ENCODE assay signal across 22 mouse cellular contexts in the genomic region with DNA sequence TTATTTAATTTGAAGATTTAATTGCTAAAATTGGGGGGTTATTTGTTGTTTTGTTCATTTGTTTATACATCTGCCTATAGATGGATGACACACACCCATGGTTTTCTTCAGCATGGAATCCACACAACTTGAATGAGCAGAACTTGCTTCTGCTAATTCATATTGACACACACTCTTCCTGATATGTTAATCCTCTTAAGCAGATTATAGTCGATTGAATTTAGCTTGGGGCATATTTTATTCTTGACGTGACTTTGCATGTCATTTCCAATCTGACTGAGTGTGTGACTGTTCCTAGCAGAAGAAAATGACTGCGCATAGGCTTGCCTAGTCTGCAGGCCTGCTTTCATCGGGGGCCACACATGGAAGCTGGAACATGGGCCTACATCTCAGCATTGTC.
"Had no signal": no experiment of that assay in that cellular context is flagged by ENCODE, and none has a peak within 500 bp of the region (broad histone marks: within the 10 kb centered on the region; RNA-seq: fewer than 3 reads in every experiment).

No protein-coding gene starts in this region.

- DNase-seq: kidney, adult 2 months; kidney, postnatal 25 days; layer of hippocampus, adult 9-11 months; liver; lung, adult 18-20 months; lung, postnatal 10 days; lung, postnatal 4 days; right cerebral cortex, postnatal 25 days; spleen, adult 18-20 months; thymus, adult 18-20 months; thymus, postnatal 36 days had no signal

- H3K4me1 ChIP-seq: limb, embryonic 10.5 days; limb, embryonic 13.5 days; liver, embryonic 12.5 days; liver, embryonic 15.5 days; lung, embryonic 15.5 days; neural tube, embryonic 13.5 days; stomach, embryonic 15.5 days had no signal

- H3K36me3 ChIP-seq: limb, embryonic 10.5 days; limb, embryonic 13.5 days; liver, embryonic 12.5 days; liver, embryonic 15.5 days; lung, embryonic 15.5 days; neural tube, embryonic 13.5 days; stomach, embryonic 15.5 days had no signal

- H3K27ac ChIP-seq: kidney, postnatal 0 days; layer of hippocampus, adult 2 months; limb, embryonic 10.5 days; limb, embryonic 13.5 days; liver, embryonic 12.5 days; liver, embryonic 15.5 days; lung, embryonic 15.5 days; neural tube, embryonic 13.5 days; stomach, embryonic 15.5 days had no signal

- H3K4me2 ChIP-seq: limb, embryonic 13.5 days; liver, embryonic 12.5 days; liver, embryonic 15.5 days; lung, embryonic 15.5 days; neural tube, embryonic 13.5 days; stomach, embryonic 15.5 days had no signal

- H3K9ac ChIP-seq: limb, embryonic 13.5 days; liver, embryonic 12.5 days; liver, embryonic 15.5 days; lung, embryonic 15.5 days; neural tube, embryonic 13.5 days; stomach, embryonic 15.5 days had no signal

- H3K27me3 ChIP-seq: limb, embryonic 13.5 days; liver, embryonic 12.5 days; liver, embryonic 15.5 days; lung, embryonic 15.5 days; neural tube, embryonic 13.5 days; stomach, embryonic 15.5 days had no signal

- H3K9me3 ChIP-seq: limb, embryonic 10.5 days; limb, embryonic 13.5 days; liver, embryonic 12.5 days; liver, embryonic 15.5 days; lung, embryonic 15.5 days; neural tube, embryonic 13.5 days; stomach, embryonic 15.5 days had no signal

- H3K4me3 ChIP-seq: layer of hippocampus, adult 2 months; limb, embryonic 10.5 days; limb, embryonic 13.5 days; liver, embryonic 12.5 days; liver, embryonic 15.5 days; lung, embryonic 15.5 days; myocyte; neural tube, embryonic 13.5 days; stomach, embryonic 15.5 days had no signal

- ATAC-seq: intestine, postnatal 0 days; liver, embryonic 12.5 days had no signal
